Mouse (Mus musculus) megakaryocyte, adult 5-6 weeks (primary cell): ENCODE measurements around the gene Cul7. TPM values are rescaled to one million over a fixed set of nuclear protein-coding genes. Genes with fewer than 3 reads are reported as not detected.
A peak's percentile ranks its signal among the peaks of the same experiment; 100 is the strongest.

Experiments
- ATAC-seq: 2 replicates; pipeline ENCODE4 v1.8.0; 2016; ENCODE audit warnings: mild to moderate bottlenecking, inconsistent platforms; ENCODE audit not compliant: poor library complexity, severe bottlenecking
- total RNA-seq, 2 experiments: library from RNA; stranded (forward) in 1 of 2; stranded (reverse) in 1 of 2; fragments of 153-499, 151-499 nt in 1 of 2; fragments of 221-1000, 200-1000 nt in 1 of 2; gene quantifications; 2 replicates each; pipeline versions ENCODE4 v1.2.3 to v1.2.4; 2015 to 2017

Gene Cul7
- total RNA-seq, 2 experiments from 2014 or later, result 1.7 to 1.9 TPM

DNA sequence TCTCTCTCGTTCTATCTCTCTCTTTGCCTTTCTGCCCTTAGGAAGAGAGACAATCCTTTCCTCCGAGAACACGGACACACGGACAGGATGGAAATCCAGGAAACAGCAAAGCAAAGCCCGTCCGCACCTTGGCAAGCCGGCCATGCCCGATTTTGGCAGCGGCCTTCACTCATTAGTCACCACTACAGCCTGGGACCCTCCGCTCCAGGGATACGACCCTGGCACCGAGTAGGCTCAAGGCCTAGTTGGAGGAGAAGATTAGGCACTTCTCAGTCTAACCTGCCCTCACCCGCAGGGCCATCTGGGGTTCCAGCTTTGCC is 21.7 kb upstream of the Cul7 start:
- ATAC-seq, result no peak

DNA sequence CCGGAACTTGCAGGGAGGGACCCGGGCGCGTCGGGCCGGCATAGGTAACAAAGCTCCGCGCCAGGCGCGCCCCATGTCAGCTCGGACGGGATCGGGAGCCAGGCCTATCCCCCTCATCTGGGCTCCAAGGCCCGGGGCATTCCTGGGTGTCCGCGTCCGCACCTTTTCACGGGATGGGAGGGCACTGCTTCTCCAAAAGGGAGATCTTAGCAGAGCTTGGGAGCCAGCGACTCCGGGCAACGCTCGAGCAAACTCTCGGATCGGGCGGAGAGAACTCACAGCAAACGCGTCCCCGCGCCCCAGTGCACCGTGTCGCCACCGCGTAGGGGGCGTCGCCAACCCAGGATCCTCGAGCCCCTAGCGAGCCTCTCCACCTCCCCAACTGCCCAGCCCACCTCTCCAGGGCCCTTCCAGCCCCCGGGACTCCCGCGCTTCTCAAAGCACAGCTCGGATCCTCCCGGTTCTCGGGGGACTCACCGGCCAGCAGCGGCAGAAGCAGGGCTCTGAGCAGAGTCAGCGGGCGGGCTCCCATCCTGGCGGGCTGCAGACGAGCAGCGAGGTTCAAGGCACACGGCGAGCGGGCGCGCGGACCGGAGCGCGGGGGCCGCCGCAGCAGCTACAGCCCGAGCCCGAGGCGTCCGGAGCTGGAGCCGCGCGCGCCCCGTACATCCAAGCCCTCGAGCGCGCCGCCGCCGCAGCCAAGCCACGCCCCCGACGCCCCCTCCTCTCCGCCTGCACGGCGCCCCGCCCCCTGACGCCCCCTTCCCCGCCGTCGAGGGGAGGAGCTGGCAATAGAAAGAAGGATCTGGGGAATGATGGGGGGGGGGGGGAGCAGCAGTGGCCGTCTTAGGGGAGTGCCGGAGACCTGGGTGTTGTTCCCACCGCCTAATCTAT is 21.1 kb upstream of the Cul7 start, which contains the start of gene Ptk7:
Ptk7 (minus strand) TSS at position 714 of the 894 bp plus-strand sequence.
- ATAC-seq, result 0 out of 2 replicates have a peak, but pooled peaks have one; percentile 20

DNA sequence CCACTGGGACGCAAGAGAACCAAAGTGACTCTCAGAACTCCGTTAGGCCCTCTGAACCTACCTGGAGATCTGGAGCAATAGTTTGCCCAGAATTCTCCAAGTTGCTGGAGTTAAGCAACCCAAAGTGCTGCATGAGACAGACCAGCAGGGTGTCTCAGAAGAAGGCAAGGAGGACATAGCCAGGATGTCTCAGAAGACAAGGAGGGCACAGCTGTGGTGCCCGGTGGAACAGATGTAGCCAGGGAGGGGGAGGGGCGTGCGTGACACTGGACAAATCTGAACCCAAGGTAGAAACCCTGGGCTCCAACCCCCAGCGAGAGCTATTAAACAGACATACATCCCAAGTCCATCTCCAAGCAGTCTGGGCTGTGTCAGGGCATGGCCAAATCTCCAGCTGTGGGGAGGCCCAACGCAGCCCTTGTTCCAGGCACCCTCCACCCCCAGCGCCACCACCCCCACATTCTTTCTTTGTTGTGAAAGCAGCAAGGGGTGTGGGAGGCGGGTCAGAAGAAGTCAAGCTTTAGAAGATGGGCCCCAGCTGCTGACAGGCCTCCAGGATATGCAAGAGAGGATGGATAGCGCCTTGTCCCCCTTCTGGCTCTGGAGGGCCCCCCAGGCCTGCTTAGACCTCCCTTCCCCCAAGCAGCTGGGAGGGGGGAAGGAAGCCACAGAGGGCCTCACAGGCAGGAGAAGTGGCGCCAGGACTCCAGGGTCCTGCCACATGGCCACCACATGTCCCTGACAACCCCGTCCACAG is 20.3 kb upstream of the Cul7 start:
- no peak for ATAC-seq

DNA sequence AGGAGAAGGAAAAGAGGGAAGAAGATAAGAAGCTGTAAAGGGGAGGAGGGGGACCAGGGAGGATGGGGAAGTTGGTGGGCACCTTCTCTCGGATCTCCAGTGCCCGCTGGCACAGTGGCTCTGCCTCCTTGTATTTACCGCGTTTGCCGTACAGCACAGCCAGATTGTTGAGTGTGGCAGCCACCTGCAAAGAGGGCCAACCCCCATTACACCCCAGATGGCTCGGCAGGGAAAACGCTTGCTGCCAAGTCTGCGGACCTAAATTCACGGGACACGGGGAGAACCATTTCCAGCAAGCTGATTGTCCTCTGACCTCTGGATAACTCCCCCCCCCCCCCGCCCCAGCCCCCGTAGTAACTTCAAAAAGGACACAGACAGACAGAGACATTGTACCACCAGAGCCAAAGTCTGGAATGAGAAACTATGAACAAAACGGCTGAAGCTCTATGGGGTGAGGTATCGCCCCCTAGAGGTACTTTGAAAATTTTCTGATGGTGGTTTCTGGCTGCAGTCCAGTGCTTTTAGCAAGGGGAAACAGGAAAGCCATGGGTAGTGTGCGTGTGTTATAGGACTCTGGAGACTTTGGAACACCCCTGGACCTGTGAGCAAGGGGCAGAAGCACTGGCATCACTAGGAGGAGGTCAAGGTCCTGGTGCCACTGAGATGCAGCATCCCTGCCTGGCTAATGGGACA is 13.2 kb upstream of the Cul7 start:
- ATAC-seq, result peak; percentile 72

DNA sequence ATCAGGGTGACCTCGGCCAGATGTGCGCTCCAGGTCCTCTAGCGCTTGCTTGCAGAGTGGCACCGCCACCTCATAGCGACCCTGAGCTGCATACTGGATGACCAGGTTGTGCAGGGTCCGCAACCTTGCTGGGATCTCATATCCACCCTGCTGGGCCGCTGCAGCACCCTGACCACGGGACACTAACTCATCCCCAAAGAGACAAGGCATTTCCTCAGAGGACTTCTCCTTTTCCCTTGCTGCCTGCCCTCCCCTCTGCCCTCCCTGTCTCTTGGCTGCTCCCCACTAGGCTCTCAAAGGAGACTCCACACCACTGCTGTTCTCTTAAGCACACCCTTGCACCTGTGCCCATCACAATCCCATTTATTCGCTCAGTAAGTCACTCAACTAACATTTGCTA is 10.2 kb upstream of the Cul7 start:
- peak; percentile 58; the same call in 1 of the 2 replicates for ATAC-seq

DNA sequence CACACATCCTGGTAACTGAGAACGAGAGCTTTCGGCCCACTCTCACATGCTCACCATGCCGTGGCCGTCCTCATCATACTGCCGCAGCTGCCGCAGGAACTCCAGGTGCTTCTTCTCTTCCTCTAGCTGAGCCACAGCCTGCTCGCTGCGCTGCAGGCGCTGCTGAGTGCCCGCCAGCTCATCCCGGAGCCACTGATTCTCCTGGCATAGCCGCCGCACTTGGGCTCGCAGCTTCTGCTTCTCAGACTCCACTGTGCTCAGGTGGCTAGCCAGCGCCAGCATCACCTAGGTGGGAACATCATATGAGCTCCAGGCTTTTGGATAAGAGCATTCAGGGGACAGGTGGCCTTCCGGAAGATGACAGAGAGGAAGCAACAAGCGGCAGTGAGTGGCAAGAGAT is 8.1 kb upstream of the Cul7 start:
- ATAC-seq, result no peak

DNA sequence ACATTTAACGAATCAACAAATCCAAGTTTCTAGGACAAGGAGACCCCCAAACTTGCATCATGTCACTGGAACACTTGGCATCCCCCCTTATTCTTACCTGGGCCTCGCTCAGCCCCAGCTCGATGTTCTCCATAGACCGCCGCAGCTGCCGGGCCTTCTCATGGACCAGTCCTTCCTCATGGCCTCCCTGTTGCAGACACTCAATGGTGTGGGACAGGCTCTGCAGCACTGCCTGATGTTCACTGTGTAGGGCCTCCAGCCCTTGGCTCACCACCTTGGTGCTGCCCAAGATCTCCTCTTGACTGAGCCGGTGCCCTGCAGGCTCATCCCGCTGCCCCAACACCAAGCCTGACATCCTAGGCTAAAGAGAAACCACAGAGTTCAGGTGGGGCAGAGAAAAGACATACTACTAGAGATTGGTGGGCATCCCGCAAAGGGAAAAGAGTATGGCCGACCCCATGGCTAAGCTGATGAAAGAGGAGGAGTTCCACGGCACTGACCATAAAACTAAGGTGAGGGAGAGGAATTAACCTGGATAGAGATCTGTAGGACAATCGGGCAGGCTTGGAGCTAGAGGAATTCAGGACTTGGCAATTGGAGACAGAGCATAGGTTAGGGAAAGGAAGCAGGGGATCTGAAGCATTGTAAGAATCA is 5.9 kb upstream of the Cul7 start:
- no peak for ATAC-seq

DNA sequence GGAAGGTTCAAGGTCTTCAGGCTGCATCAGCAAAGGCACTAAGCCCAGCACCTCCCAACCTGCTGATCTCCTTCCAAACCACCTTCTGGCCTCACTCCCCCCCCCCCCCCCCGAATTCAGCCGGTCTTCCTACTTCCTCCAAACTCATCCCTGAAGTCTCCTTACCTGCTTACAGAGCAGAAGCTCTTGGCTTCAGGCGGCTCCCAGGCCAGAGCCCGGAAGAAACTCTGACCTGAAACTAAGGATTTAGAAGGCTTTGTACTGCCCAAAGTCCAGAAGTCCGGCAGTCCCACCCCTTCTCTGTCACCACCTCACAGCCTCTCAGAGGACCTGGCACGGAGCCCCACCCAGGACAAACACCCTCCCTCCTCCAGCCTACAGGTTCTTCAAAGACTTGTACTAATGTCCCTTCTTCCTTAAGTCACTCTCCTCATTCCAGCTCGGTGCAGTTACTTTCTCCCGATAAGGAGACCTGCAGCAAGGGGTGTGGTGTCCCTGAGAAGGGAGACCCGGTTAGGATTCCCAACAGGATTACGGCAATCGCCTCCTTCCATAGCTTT is 5.1 kb upstream of the Cul7 start:
- peak; percentile 28; the same call in 1 of the 2 replicates for ATAC-seq

DNA sequence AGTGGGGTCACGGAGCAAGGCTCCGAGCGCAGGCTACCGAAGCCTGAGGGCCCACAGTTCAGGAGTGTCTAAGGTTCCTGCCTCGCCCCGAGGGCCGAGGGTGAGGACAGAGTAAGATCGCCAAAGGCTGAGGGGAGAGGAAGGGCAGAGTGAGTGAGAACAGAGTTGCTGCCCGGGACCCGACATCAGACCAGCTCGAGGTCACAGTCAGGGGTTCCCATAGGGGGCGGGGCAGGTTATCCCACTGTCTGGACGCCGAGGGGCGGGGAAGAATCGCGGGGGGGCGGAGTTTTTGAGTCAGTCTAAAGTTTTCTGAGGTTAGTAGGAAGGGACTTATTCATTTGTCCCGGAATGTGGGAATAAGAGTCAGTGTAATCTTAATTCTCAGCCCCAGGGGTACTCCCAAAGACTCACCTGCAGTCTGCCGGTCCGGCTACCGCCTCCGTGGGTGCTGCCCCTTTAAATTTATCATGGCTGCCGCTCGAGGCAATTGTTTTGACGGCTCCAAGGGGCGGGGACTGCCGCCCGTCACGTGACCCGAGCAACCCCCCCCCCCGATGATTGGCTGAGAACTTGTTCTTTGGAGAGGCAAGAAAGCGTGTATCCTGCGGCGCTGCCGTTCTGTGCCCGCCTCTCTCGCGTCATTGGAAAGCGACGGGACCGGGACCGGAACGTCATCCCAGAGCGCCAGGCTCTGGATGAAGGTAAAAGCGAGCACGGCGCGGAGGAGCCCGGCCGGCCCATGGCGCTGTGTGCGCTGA is 4.4 kb upstream of the Cul7 start, which contains the start of the genes Klc4 and Mrpl2:
Klc4 (minus strand) TSS at position 462 of the 761 bp plus-strand sequence.
Mrpl2 (plus strand) TSS at position 669 of the 761 bp plus-strand sequence.
- peak; percentile 89 for ATAC-seq

DNA sequence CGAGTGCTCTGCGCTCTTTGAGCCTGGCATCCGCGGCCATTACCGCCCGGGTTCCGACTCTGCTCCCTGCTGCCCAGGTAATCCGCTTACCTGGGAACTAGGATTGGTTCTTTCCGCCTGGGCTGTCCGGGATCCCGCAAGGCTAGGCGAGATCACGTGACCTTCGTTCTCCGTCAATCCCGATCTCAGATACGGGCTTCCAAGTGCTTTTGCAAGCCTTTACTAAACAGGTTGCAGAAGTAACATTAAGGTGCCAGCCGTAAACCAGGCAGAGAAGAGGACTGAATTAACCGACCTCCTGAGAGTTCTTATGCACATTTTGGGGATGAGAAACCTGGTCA is 3.8 kb upstream of the Cul7 start:
- ATAC-seq, result no peak

DNA sequence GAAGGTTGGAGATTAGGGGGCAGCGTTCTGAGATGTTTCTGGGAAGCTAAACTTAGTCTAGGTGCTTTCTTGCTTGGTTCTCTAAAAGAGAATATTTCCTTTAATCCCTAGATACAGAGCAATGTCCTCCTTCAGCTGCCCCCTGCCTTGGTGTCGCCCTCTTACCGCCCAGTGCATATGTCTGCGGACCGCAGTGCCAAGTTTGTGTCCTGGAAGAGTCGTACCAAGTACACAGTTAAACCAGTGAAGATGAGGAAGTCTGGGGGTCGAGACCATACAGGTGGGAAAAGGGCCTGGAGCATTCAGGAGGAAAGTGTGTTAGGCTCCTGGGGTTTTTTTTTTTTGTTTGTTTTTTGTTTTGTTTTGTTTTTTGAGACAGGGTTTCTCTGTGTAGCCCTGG is 2.9 kb upstream of the Cul7 start:
- ATAC-seq, result no peak

DNA sequence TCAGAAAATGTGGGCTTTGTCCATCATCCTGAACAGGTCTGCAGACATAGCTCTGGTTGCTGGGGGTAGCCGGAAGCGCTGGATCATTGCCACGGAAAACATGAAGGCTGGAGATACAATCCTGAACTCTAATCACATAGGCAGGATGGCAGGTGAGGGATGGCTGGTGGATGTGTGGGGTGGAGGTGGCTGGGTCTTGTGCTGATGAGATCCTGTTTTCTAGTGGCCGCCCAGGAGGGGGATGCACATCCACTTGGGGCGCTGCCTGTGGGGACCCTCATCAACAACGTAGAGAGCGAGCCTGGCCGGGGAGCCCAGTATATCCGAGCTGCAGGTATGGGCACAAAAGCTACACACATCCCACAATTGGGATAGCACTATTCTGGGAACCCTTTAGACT is 1.7 kb upstream of the Cul7 start:
- no peak for ATAC-seq

DNA sequence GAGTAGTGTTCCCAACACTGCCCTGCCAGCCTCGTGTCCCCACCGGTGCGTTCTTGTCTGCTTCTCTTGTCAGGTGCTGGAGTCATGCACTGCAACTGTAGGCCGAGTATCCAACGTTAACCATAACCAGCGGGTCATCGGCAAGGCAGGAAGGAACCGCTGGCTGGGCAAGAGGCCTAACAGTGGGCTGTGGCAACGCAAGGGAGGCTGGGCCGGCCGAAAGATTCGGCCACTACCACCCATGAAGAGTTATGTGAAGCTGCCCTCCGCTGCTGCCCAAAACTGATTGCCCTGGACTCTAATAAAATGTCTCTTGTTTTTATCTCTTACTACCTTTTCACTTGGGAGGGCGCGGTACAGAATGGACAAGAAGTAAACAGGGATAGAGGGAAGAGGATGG is 326 bp upstream of the Cul7 start:
- ATAC-seq, result no peak

DNA sequence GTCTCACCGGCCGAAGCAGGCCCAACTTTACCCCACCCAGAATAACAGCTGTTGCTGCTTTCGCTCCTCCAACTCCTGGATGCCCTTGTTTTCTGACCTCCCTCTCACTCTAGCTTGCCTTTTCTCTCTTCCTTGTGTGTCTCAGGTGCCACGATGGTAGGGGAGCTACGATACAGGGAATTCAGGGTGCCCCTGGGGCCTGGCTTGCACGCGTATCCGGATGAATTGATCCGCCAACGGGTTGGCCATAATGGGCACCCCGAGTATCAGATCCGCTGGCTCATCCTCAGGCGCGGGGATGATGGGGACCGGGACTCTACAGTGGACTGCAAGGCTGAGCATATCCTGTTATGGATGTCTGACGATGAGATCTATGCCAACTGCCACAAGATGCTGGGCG is 1.2 kb downstream of the Cul7 start:
- ATAC-seq, result no peak

DNA sequence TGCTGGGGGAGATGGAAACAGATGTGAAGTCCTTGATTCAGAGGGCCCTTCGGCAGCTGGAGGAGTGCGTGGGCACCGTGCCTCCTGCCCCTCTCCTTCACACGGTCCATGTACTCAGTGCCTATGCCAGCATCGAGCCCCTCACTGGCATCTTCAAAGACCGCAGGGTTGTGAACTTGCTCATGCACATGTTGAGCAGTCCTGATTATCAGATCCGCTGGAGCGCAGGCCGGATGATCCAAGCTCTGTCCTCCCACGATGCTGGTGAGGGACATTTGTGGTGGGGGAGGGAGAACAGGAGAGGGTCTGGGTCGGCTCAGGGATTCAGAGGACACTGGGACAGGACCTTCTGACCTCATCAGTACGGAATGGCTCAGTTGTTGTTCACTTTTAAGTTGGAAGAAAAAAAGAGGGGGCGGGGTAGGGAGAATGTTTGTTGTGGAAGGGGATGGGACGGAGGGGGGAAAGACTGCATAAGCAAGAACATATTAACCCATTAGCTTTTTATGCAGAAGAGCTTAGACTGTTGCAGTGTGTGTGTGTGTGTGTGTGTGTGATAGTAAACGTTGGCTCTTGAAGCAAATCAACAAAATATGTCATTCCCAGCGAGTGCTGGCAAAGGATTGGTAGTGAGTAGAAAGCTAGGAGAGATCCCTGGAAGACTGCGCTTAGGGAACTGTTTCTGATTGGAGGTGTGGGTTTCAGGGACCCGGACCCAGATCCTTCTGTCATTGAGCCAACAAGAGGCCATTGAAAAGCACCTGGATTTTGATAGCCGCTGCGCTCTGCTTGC is 1.8 kb downstream of the Cul7 start:
- ATAC-seq, result no peak

DNA sequence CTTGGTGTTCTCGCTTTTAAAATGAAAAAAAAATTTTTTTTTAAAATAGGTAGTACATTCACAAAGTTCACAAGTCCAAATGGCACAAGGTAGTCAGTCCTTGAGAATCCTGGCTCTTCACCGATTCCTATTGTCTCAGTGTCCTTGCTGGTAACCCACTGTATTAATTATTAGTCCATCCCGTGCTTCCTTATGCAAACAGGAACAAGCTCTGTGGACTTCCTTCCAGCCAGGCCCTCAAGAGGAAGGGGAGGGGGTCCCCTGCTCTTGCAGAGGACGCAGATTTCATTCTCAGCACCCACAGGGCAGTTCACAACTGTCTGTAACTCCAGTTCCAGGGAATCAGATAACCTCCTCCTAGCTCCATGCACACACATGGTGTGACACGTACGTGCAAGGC is 5.9 kb downstream of the Cul7 start:
- no peak for ATAC-seq

DNA sequence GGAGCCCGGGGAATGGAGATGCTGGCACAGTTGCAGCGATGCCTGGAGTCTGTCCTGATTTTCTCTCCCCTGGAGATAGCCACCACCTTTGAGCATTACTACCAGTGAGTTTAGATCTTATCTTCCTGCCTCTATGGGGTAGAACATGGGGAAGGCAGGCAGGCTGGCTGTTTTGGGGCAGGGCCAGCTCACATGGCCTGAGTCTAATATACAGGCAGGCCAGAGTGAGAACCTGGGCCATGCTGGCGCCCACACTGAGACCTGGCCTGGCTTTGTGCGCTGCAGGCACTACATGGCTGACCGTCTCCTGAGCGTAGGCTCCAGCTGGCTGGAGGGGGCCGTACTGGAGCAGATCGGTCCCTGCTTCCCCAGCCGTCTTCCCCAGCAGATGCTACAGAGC is 11.2 kb downstream of the Cul7 start:
- ATAC-seq, result no peak

DNA sequence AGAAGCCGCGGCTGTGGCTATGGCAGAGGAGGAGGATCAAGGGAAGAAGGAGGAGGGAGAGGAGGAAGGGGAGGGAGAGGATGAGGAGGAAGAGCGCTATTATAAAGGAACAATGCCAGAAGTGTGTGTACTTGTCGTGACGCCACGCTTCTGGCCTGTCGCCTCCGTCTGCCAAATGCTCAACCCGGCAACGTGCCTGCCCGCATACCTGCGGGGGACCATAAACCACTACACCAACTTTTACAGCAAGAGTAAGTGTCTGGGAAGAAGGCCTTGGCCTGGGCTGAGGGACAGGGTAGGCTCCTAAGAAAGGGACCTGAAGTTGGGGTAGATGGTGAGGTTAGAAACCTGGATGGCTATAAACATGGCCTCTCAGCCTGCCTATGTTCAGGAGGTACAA is 11.8 kb downstream of the Cul7 start:
- no peak for ATAC-seq

DNA sequence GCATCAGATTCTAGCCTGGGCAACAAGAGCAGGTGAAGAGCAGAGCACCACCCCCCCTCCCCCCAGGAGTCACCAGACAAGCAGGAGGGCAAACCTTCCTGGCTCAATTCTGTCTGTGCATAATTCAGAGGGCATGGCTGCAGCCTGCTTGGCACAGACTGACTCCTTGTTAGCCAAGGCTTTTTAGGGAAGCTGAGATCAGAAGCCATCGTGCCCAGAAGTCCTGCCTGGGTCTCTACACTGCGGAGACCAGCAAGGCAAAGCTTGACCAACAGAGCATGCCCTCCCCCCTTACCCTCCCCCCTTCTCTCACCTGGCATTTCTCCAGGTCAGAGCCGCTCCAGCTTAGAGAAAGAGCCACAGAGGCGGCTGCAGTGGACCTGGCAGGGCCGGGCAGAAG is 12.6 kb downstream of the Cul7 start:
- no peak for ATAC-seq
